26 mouse cellular contexts compared by ENCODE assay signal in genomic region chr1:66985906-66986305, GRCm38 (mm10). TPM values are rescaled to one million over a fixed set of nuclear protein-coding genes. Genes with fewer than 3 reads are reported as not detected.
DNase-seq lines count a peak whose midpoint lies in the region; ATAC-seq and TF ChIP-seq lines count a peak whose summit lies in the region.
"Had no signal": no experiment of that assay in that cellular context is flagged by ENCODE, and none has a peak within 500 bp of the region (broad histone marks: within the 10 kb centered on the region; RNA-seq: fewer than 3 reads in every experiment).

No protein-coding gene starts in this region.

- no peaks in the 10 kb centered on the region for H3K36me3 ChIP-seq in myocyte (ENCODE audit: control insufficient read depth, insufficient read depth)
- no peaks in the 10 kb centered on the region for H3K36me3 ChIP-seq in liver, postnatal 0 days (replicated peaks; ENCODE audit: insufficient read depth, low read length)
- H3K36me3 ChIP-seq: embryonic facial prominence, embryonic 13.5 days; embryonic facial prominence, embryonic 15.5 days; forebrain, embryonic 15.5 days; G1E had no signal

- TF ChIP-seq POLR2A in myocyte (IDR thresholded peaks at IDR 0.05; ENCODE audit: insufficient read length, low read depth), result no peak

- DNase-seq in frontal cortex, postnatal 14 days (ENCODE audit: low spot score in 2 of 2), result no peak
- DNase-seq in MN1 (ENCODE audit: low spot score), result peak; percentile 39
- peak; percentile 82 for DNase-seq in fat pad, adult 2 months (ENCODE audit: extremely low read depth, low read depth, low spot score)
- no peak for DNase-seq in adrenal gland, adult (ENCODE audit: inconsistent age in 2 of 2, low spot score in 1 of 2)
- DNase-seq in liver, postnatal 0 days, result no peak
- DNase-seq: adrenal gland, adult 8-10 months; adrenal gland, postnatal 14 days; adrenal gland, postnatal 36 days; B cell, adult 2 months; cerebellum, adult 11 months; cerebellum, adult 18-20 months; cerebellum, adult 8-10 months; cerebellum, adult 9-11 months; cerebellum, postnatal 36 days; embryo, embryonic 11 days; forebrain, postnatal 0 days had no signal

- ATAC-seq in frontal cortex, adult (ENCODE audit: low TSS enrichment), result peak; percentile 57; the same call in 1 of the 2 replicates
- no peak for ATAC-seq in liver, postnatal 0 days
- ATAC-seq: CD4-positive, CD25-positive, alpha-beta regulatory T cell, adult 4 months; forebrain, embryonic 13.5 days; forebrain, embryonic 15.5 days; forebrain, postnatal 0 days had no signal

- WGBS in liver, postnatal 0 days (ENCODE audit: insufficient replicate concordance), result 72% methylated on average over 4 of the region's 4 CpGs

- no peak overlapping the region for H3K27ac ChIP-seq in liver, postnatal 0 days (ENCODE audit: low read depth)
- H3K27ac ChIP-seq: embryonic facial prominence, embryonic 13.5 days; embryonic facial prominence, embryonic 15.5 days; forebrain, embryonic 13.5 days; forebrain, embryonic 15.5 days had no signal

- no peaks in the 10 kb centered on the region for H3K27me3 ChIP-seq in myocyte (ENCODE audit: control insufficient read depth, insufficient read depth, insufficient read length)
- no peaks in the 10 kb centered on the region for H3K27me3 ChIP-seq in liver, postnatal 0 days (ENCODE audit: insufficient read depth, low read length)
- H3K27me3 ChIP-seq: CH12.LX; embryonic facial prominence, embryonic 13.5 days; embryonic facial prominence, embryonic 15.5 days; forebrain, embryonic 13.5 days; forebrain, embryonic 15.5 days had no signal

- H3ac ChIP-seq in myocyte (ENCODE audit: control insufficient read depth, insufficient read length), result no peak overlapping the region

- peak overlapping the region; percentile 46 for H3K4me2 ChIP-seq in myocyte (ENCODE audit: low read depth)
- no peak overlapping the region for H3K4me2 ChIP-seq in liver, postnatal 0 days (ENCODE audit: low read depth, low read length)
- H3K4me2 ChIP-seq: embryonic facial prominence, embryonic 13.5 days; embryonic facial prominence, embryonic 15.5 days; forebrain, embryonic 13.5 days; forebrain, embryonic 15.5 days had no signal

- H3K4me1 ChIP-seq in liver, postnatal 0 days (ENCODE audit: insufficient read depth), result no peaks in the 10 kb centered on the region
- H3K4me1 ChIP-seq: embryonic facial prominence, embryonic 15.5 days; forebrain, embryonic 13.5 days had no signal

- no peak for TF ChIP-seq CTCF in liver, postnatal 0 days (IDR thresholded peaks at IDR 0.05; ENCODE audit: low read depth)

- TF ChIP-seq EP300 in liver, postnatal 0 days (IDR thresholded peaks at IDR 0.05; ENCODE audit: low read depth), result no peak

- no peaks in the 10 kb centered on the region for H3K9me3 ChIP-seq in liver, postnatal 0 days (ENCODE audit: low read length)
- H3K9me3 ChIP-seq: embryonic facial prominence, embryonic 13.5 days; embryonic facial prominence, embryonic 15.5 days; forebrain, embryonic 13.5 days; forebrain, embryonic 15.5 days; G1E had no signal

- H3K4me3 ChIP-seq in myocyte, result no peak overlapping the region
- H3K4me3 ChIP-seq in liver, postnatal 0 days (ENCODE audit: low read depth, low read length), result no peak overlapping the region
- H3K4me3 ChIP-seq: embryonic facial prominence, embryonic 13.5 days; embryonic facial prominence, embryonic 15.5 days; erythroblast, embryonic 14.5 days; forebrain, embryonic 13.5 days; forebrain, embryonic 15.5 days had no signal

- no peak overlapping the region for H3K9ac ChIP-seq in liver, postnatal 0 days (replicated peaks)
- H3K9ac ChIP-seq: embryonic facial prominence, embryonic 13.5 days; embryonic facial prominence, embryonic 15.5 days; forebrain, embryonic 13.5 days; forebrain, embryonic 15.5 days; forebrain, postnatal 0 days had no signal

- no peaks in the 10 kb centered on the region for H3K79me2 ChIP-seq in myocyte (ENCODE audit: control insufficient read depth, insufficient read depth)

TF ChIP-seq in myocyte, 11 proteins besides CTCF, POLR2A, EP300 and RAD21:
- TF ChIP-seq MYOD1 (IDR thresholded peaks at IDR 0.05; ENCODE audit: control insufficient read depth in 1 of 3, insufficient read length in 2 of 3, low read depth in 2 of 3), result peak in 1 of 3 experiments; percentile 7
- no peak for TF ChIP-seq REST (IDR thresholded peaks at IDR 0.05; ENCODE audit: insufficient read depth, insufficient read length)
- no peak for TF ChIP-seq E2F4 (IDR thresholded peaks at IDR 0.05; ENCODE audit: insufficient read depth)
- no peak for TF ChIP-seq TCF3 (IDR thresholded peaks at IDR 0.05; ENCODE audit: insufficient read length, low read depth)
- TF ChIP-seq USF1 (IDR thresholded peaks at IDR 0.05; ENCODE audit: low read depth), result no peak
- no peak for TF ChIP-seq MAX (IDR thresholded peaks at IDR 0.05; ENCODE audit: low read depth)
- no peak for TF ChIP-seq CEBPB (IDR thresholded peaks at IDR 0.05; ENCODE audit: insufficient read depth, poor library complexity, severe bottlenecking)
- peak in 1 of 3 experiments; percentile 29 for TF ChIP-seq MYOG (IDR thresholded peaks at IDR 0.05; ENCODE audit: control insufficient read depth in 1 of 3, insufficient read depth in 1 of 3, insufficient read length in 2 of 3, low read depth in 2 of 3)
- TF ChIP-seq TCF12 (IDR thresholded peaks at IDR 0.05; ENCODE audit: insufficient read depth, poor library complexity, severe bottlenecking), result no peak
- no peak for TF ChIP-seq POLR2AphosphoS2 (IDR thresholded peaks at IDR 0.05; ENCODE audit: insufficient read length, low read depth)

RNA-seq across cellular contexts. Expression of gene Myl1, which starts 40.7 kb away (rescaled TPM):
- 2,129 TPM for polyA plus RNA-seq in myocyte (2012; fragmentation: generic; extraction: Trizol)
- 6.0 and 153 TPM in 2 replicates for polyA plus RNA-seq in liver, postnatal 0 days (2015; fragmentation: Nextera tagmentation; extraction: Ambion mirVana)
- polyA plus RNA-seq: CD4-positive, CD25-positive, alpha-beta regulatory T cell, adult 4 months; erythroblast, embryonic 14.5 days; G1E had no signal

RNA-seq across cellular contexts. Expression of gene Lancl1, which starts 52.8 kb away (rescaled TPM):
- 58.6 TPM for polyA plus RNA-seq in myocyte (2012; fragmentation: generic; extraction: Trizol)
- 25.5 and 26.8 TPM in 2 replicates for polyA plus RNA-seq in liver, postnatal 0 days (2015; fragmentation: Nextera tagmentation; extraction: Ambion mirVana)

Comparison
In these comparisons a context has a peak if more than half of its experiments do, and no peak if none do; other contexts are left out.
1. DNase-seq: peak in MN1 (single experiment) and fat pad, adult 2 months (single experiment); none in frontal cortex, postnatal 14 days (0 of 2), adrenal gland, adult (0 of 2) and liver, postnatal 0 days (single experiment).
2. RNA of gene Myl1, which starts 40.7 kb away (polyA plus RNA-seq): 2,129 TPM in myocyte (single experiment); 6.0 to 153 TPM in liver, postnatal 0 days; every median in the first group is over 10 times any median in the second.